Mouse (Mus musculus) effector memory CD4-positive, alpha-beta T cell, adult 7 months (primary cell): ENCODE results near the gene Tmem176b. TPM values are rescaled to one million over a fixed set of nuclear protein-coding genes. Genes with fewer than 3 reads are reported as not detected.

ENCODE experiments used
- polyA plus RNA-seq: library from polyadenylated mRNA; unstranded; fragments of 100-300 nt; shearing (Covaris generic); gene quantifications from one replicate; pipeline ENCODE4 v1.2.1, GENCODE M21; 2017

Tmem176b gene
- polyA plus RNA-seq = 14.1 TPM

DNA sequence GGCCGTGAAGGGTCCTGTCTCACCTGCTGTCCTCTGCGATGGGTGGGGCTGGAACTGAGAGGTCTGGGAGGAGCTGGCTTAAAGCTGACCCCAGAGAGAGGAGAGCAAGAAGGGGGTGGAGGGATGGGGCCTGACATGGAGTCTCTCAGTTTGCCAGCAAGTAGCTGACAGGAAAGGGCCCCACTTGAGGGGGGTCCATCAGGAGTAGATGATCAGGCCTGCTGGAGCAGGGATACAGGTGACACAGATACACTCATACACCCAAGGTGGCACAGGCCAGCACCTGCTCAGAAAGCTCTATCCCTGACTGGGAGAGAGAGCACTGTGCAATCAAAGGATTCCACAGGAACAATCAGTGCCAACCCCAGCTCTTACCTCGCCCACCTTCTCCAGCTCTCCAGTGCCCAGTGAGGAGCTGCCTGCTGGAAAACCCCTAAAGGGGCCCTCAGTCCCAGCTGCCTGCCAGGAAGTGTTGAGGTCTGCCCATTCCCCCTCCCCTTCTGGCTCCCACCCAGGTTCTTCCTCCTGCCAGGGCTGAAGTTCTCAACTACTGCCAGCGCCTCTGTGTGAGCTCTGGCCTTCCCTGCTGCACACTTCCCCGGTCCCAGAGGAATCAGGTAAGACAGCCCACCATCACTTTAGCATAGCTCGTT is at the start of gene Tmem176b:
Gene Tmem176b (minus strand): TSS at position 524 of the 653 bp plus-strand sequence.

GRCm38 (mm10) chr6:48872596-48872995 is 31.3 kb upstream of the Tmem176b start, which contains the start of gene Aoc1:
Gene Aoc1 (plus strand): TSS chr6:48872896.

GRCm38 (mm10) chr6:48840371-48840969 is 826 bp downstream of the Tmem176b start, which contains the start of gene Tmem176a:
Gene Tmem176a (plus strand): TSS chr6:48840919.

Other genes starting within 250 kb of the Tmem176b start
- 7.4 TPM for gene Repin1, start 247.6 kb downstream of the Tmem176b start, polyA plus RNA-seq
- gene Gm44965, start 247.6 kb downstream of the Tmem176b start, polyA plus RNA-seq = not detected
- gene Zfp775, start 239.4 kb downstream of the Tmem176b start, polyA plus RNA-seq = 5.4 TPM
- 2.3 TPM for gene AI854703, start 214.7 kb downstream of the Tmem176b start, polyA plus RNA-seq
- 153 TPM for gene Gimap8, start 194.3 kb downstream of the Tmem176b start, polyA plus RNA-seq
- 227 TPM for gene Gimap9, start 165.4 kb downstream of the Tmem176b start, polyA plus RNA-seq
- gene Gimap4, start 156.9 kb downstream of the Tmem176b start, polyA plus RNA-seq = 1,382 TPM
- 1,646 TPM for gene Gimap6, start 133.3 kb downstream of the Tmem176b start, polyA plus RNA-seq
- 21.6 TPM for gene Gm28053, start 122.9 kb downstream of the Tmem176b start, polyA plus RNA-seq
- 295 TPM for gene Gimap7, start 122.9 kb downstream of the Tmem176b start, polyA plus RNA-seq
- 413 TPM for gene Gimap1, start 102.4 kb downstream of the Tmem176b start, polyA plus RNA-seq
- gene Gimap5, start 95.3 kb downstream of the Tmem176b start, polyA plus RNA-seq = 201 TPM
- 1,655 TPM for gene Gimap3, start 70.6 kb downstream of the Tmem176b start, polyA plus RNA-seq
- gene Tmem176a, start 577 bp downstream of the Tmem176b start, polyA plus RNA-seq = 9.4 TPM
- not detected for gene Aoc1, start 31.4 kb upstream of the Tmem176b start, polyA plus RNA-seq
- not detected for gene 1600015I10Rik, start 88.4 kb upstream of the Tmem176b start, polyA plus RNA-seq
- not detected for gene Doxl2, start 133.5 kb upstream of the Tmem176b start, polyA plus RNA-seq
- 0.32 TPM for gene Svs1, start 145.4 kb upstream of the Tmem176b start, polyA plus RNA-seq
- gene Gpnmb, start 195.1 kb upstream of the Tmem176b start, polyA plus RNA-seq = 0.72 TPM
- 57.5 TPM for gene Malsu1, start 232.3 kb upstream of the Tmem176b start, polyA plus RNA-seq